Comparison of ENCODE assay signal across 14 mouse cellular contexts in the genomic region with DNA sequence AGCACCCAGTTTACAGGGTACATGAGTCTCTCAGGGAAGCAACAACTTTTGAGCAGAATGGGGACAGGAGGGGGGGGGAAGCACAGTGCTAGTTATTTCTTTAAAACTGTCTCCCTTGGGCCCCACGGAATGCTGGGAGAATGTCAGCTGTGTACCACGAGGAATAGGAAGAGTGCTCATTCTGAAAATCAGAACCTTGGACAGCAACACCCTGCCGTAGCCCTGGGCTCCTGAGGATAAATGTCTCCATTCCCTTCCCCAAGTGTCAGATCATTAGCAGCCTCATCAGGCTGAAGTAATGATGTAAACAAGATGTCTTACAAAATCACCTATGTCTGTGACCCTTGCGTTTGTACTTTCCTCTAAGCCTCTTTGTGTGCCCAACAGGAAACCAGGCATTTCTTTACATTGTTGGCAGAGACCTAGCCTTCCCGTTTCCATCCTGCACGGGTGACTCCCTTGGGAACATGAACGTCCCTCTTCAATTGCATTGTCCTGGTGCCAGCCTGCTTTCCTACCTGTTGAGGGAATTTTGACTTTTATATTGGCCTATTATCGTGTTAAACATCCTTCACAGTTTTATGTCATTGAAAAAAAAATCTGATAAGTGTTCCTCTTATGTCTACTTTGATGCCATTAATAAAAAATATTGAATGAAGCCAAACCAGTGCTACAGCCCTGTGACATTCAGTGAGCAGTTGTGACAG.
A peak's percentile ranks its signal among the peaks of the same experiment; 100 is the strongest.
DNase-seq lines count a peak whose midpoint lies in the region; ATAC-seq and TF ChIP-seq lines count a peak whose summit lies in the region.
"Had no signal": no experiment of that assay in that cellular context is flagged by ENCODE, and none has a peak within 500 bp of the region (broad histone marks: within the 10 kb centered on the region; RNA-seq: fewer than 3 reads in every experiment).

No protein-coding gene starts in this region.

- no peak for ATAC-seq in hindbrain, embryonic 16.5 days
- ATAC-seq in hindbrain, postnatal 0 days: peak; percentile 47; the same call in 1 of the 2 replicates
- ATAC-seq in monocyte, adult 5-6 weeks (replicated peaks; ENCODE audit: insufficient number of reproducible peaks, low FRiP score, low TSS enrichment, poor library complexity, severe bottlenecking): no peak
- ATAC-seq: intestine, postnatal 0 days had no signal

- no peaks in the 10 kb centered on the region for H3K4me1 ChIP-seq in hindbrain, embryonic 10.5 days (replicated peaks)
- H3K4me1 ChIP-seq in hindbrain, embryonic 16.5 days (ENCODE audit: control insufficient read depth, insufficient read depth, low read depth, low read length): peaks cover 6% of the 10 kb centered on the region
- no peaks in the 10 kb centered on the region for H3K4me1 ChIP-seq in hindbrain, postnatal 0 days (ENCODE audit: insufficient read depth, low read length)
- H3K4me1 ChIP-seq: limb, embryonic 15.5 days had no signal

- DNase-seq in hindbrain, embryonic 10.5 days (ENCODE audit: low spot score): peak; percentile 15
- DNase-seq in A20 (ENCODE audit: low read depth, low spot score) (peak; percentile 7), R1 (ENCODE audit: low read depth, low spot score) (peak; percentile 52)
- DNase-seq in hindbrain, postnatal 0 days (ENCODE audit: low spot score): no peak
- DNase-seq in layer of hippocampus, adult 11-12 months (ENCODE audit: low spot score): no peak
- no peak for DNase-seq in left cerebral cortex, adult 8-10 months (ENCODE audit: low spot score in 2 of 2)
- DNase-seq: cerebellum, postnatal 25 days; right cerebral cortex, postnatal 4 days; thymus, postnatal 36 days had no signal

- no peaks in the 10 kb centered on the region for H3K36me3 ChIP-seq in hindbrain, embryonic 10.5 days
- no peaks in the 10 kb centered on the region for H3K36me3 ChIP-seq in hindbrain, embryonic 16.5 days (ENCODE audit: control insufficient read depth, insufficient read depth, low read length)
- H3K36me3 ChIP-seq in hindbrain, postnatal 0 days (ENCODE audit: insufficient read depth, low read length): no peaks in the 10 kb centered on the region
- H3K36me3 ChIP-seq: limb, embryonic 15.5 days; midbrain, embryonic 12.5 days had no signal

- H3K9me3 ChIP-seq in hindbrain, embryonic 10.5 days: no peaks in the 10 kb centered on the region
- H3K9me3 ChIP-seq in hindbrain, embryonic 16.5 days (ENCODE audit: control insufficient read depth, low read length): no peaks in the 10 kb centered on the region
- H3K9me3 ChIP-seq in hindbrain, postnatal 0 days (ENCODE audit: low read length): no peaks in the 10 kb centered on the region
- H3K9me3 ChIP-seq: limb, embryonic 15.5 days; midbrain, embryonic 12.5 days had no signal

- H3K27me3 ChIP-seq in hindbrain, embryonic 10.5 days (ENCODE audit: insufficient read depth, poor library complexity, severe bottlenecking): no peaks in the 10 kb centered on the region
- no peaks in the 10 kb centered on the region for H3K27me3 ChIP-seq in hindbrain, embryonic 16.5 days (replicated peaks; ENCODE audit: control insufficient read depth, insufficient read depth, low read length)
- H3K27me3 ChIP-seq in hindbrain, postnatal 0 days (ENCODE audit: insufficient read depth, low read length): no peaks in the 10 kb centered on the region
- H3K27me3 ChIP-seq: limb, embryonic 15.5 days; midbrain, embryonic 12.5 days had no signal

- H3K27ac ChIP-seq in hindbrain, embryonic 10.5 days: no peak overlapping the region
- H3K27ac ChIP-seq in hindbrain, embryonic 16.5 days (ENCODE audit: low read depth, low read length): no peak overlapping the region
- H3K27ac ChIP-seq in hindbrain, postnatal 0 days: no peak overlapping the region
- H3K27ac ChIP-seq: limb, embryonic 15.5 days; midbrain, embryonic 12.5 days had no signal

- no peak for TF ChIP-seq CTCF in hindbrain, postnatal 0 days (IDR thresholded peaks at IDR 0.05; ENCODE audit: low read depth)

- no peak overlapping the region for H3K4me2 ChIP-seq in hindbrain, embryonic 16.5 days (ENCODE audit: low read length)
- H3K4me2 ChIP-seq in hindbrain, postnatal 0 days (ENCODE audit: low read depth, low read length): no peak overlapping the region
- H3K4me2 ChIP-seq: limb, embryonic 15.5 days; midbrain, embryonic 12.5 days had no signal

- H3K9ac ChIP-seq in hindbrain, embryonic 16.5 days (ENCODE audit: low read depth, low read length): no peak overlapping the region
- no peak overlapping the region for H3K9ac ChIP-seq in hindbrain, postnatal 0 days (replicated peaks; ENCODE audit: low read length)
- H3K9ac ChIP-seq: limb, embryonic 15.5 days; midbrain, embryonic 12.5 days had no signal

- H3K4me3 ChIP-seq in hindbrain, embryonic 10.5 days: no peak overlapping the region
- H3K4me3 ChIP-seq in hindbrain, embryonic 16.5 days (ENCODE audit: low read length): no peak overlapping the region
- no peak overlapping the region for H3K4me3 ChIP-seq in hindbrain, postnatal 0 days (ENCODE audit: low read length)
- H3K4me3 ChIP-seq: limb, embryonic 15.5 days; midbrain, embryonic 12.5 days had no signal

- WGBS in hindbrain, embryonic 10.5 days: 42% methylated on average over 8 of the region's 8 CpGs
- 30% methylated on average over 8 of the region's 8 CpGs for WGBS in hindbrain, embryonic 16.5 days
- WGBS in hindbrain, postnatal 0 days: 30% methylated on average over 8 of the region's 8 CpGs

Comparison
In these comparisons a context has a peak if more than half of its experiments do, and no peak if none do; other contexts are left out.
1. DNase-seq: peak in hindbrain, embryonic 10.5 days (single experiment), A20 (single experiment) and R1 (single experiment); none in hindbrain, postnatal 0 days (single experiment), layer of hippocampus, adult 11-12 months (single experiment) and left cerebral cortex, adult 8-10 months (0 of 2).